Mouse (Mus musculus): Measurements from ENCODE around the gene Sfpq. TPM values are rescaled to one million over a fixed set of nuclear protein-coding genes. Genes with fewer than 3 reads are reported as not detected.
"Not testable (repeated sequence)": the region's sequence is repeated elsewhere in the genome, so short reads cannot be mapped to it uniquely, and the experiment has no call there.

The Sfpq gene
- polyA plus RNA-seq (2012; fragmentation: generic; extraction: Trizol) = 87.5 TPM

- Histone ChIP-seq H3K4me3 (peak within 1 kb of the TSS; percentile 68), H3K79me2 (ENCODE audit: control insufficient read depth, insufficient read depth) (peaks cover 43% of the 10 kb centered on the region)
- TF ChIP-seq E2F4 (IDR thresholded peaks at IDR 0.05; ENCODE audit: insufficient read depth) (peak; percentile 26), USF1 (IDR thresholded peaks at IDR 0.05; ENCODE audit: low read depth) (no peak), MYOD1 (IDR thresholded peaks at IDR 0.05; ENCODE audit: control insufficient read depth in 1 of 3, insufficient read length in 2 of 3, low read depth in 2 of 3) (peak in 1 of 3 experiments; percentile 10), TCF3 (IDR thresholded peaks at IDR 0.05; ENCODE audit: insufficient read length, low read depth) (peak; percentile 18), TCF12 (IDR thresholded peaks at IDR 0.05; ENCODE audit: insufficient read depth, poor library complexity, severe bottlenecking) (no peak), POLR2AphosphoS2 (IDR thresholded peaks at IDR 0.05; ENCODE audit: insufficient read length, low read depth) (peak; percentile 100), CEBPB (IDR thresholded peaks at IDR 0.05; ENCODE audit: insufficient read depth, poor library complexity, severe bottlenecking) (no peak), SRF (IDR thresholded peaks at IDR 0.05; ENCODE audit: control insufficient read depth, insufficient read length, low read depth) (peak; percentile 51), POLR2A (IDR thresholded peaks at IDR 0.05; ENCODE audit: insufficient read length, low read depth) (peak; percentile 100), REST (IDR thresholded peaks at IDR 0.05; ENCODE audit: insufficient read depth, insufficient read length) (peak; percentile 53), MYOG (IDR thresholded peaks at IDR 0.05; ENCODE audit: control insufficient read depth in 1 of 3, insufficient read depth in 1 of 3, insufficient read length in 2 of 3, low read depth in 2 of 3) (no peak)
These were observed at the start of gene Sfpq for GRCm38 (mm10) chr4:127021151-127021945. Gene Sfpq, plus strand, starts transcription at chr4:127021324.

GRCm38 (mm10) chr4:126977467-126977866 is 43.7 kb upstream of the Sfpq start:
- H3ac ChIP-seq (ENCODE audit: control insufficient read depth, insufficient read length) = no peak overlapping the region
- H3K27me3 ChIP-seq (ENCODE audit: control insufficient read depth, insufficient read depth, insufficient read length) = no peaks in the 10 kb centered on the region
- TF ChIP-seq REST (IDR thresholded peaks at IDR 0.05; ENCODE audit: insufficient read depth, insufficient read length) (no peak), CEBPB (IDR thresholded peaks at IDR 0.05; ENCODE audit: insufficient read depth, poor library complexity, severe bottlenecking) (no peak)
- H3K4me2 ChIP-seq (ENCODE audit: low read depth) = no peak overlapping the region
- no peaks in the 10 kb centered on the region for H3K36me3 ChIP-seq (ENCODE audit: control insufficient read depth, insufficient read depth)
- H3K79me2 ChIP-seq (ENCODE audit: control insufficient read depth, insufficient read depth) = no peaks in the 10 kb centered on the region
- no peak overlapping the region for H3K4me3 ChIP-seq

More at GRCm38 (mm10) chr4:127021151-127021945, at the start of gene Sfpq:
- H3ac ChIP-seq (ENCODE audit: control insufficient read depth, insufficient read length) = peak within 1 kb of the TSS; percentile 95
- H3K36me3 ChIP-seq (ENCODE audit: control insufficient read depth, insufficient read depth) = peaks cover 13% of the 10 kb centered on the region
- peak within 1 kb of the TSS; percentile 88 for H3K4me2 ChIP-seq (ENCODE audit: low read depth)
- H3K27me3 ChIP-seq (ENCODE audit: control insufficient read depth, insufficient read depth, insufficient read length) = no peaks in the 10 kb centered on the region

GRCm38 (mm10) chr4:126978706-126979105 is 42.4 kb upstream of the Sfpq start:
- TF ChIP-seq SRF (IDR thresholded peaks at IDR 0.05; ENCODE audit: control insufficient read depth, insufficient read length, low read depth) = no peak
- no peak for TF ChIP-seq MYOD1 (IDR thresholded peaks at IDR 0.05; ENCODE audit: control insufficient read depth in 1 of 3, insufficient read length in 2 of 3, low read depth in 2 of 3)
- no peak for TF ChIP-seq E2F4 (IDR thresholded peaks at IDR 0.05; ENCODE audit: insufficient read depth)
- no peak for TF ChIP-seq MYOG (IDR thresholded peaks at IDR 0.05; ENCODE audit: control insufficient read depth in 1 of 3, insufficient read depth in 1 of 3, insufficient read length in 2 of 3, low read depth in 2 of 3)
- TF ChIP-seq REST (IDR thresholded peaks at IDR 0.05; ENCODE audit: insufficient read depth, insufficient read length) = no peak
- TF ChIP-seq MAX (IDR thresholded peaks at IDR 0.05; ENCODE audit: low read depth) = no peak
- TF ChIP-seq POLR2AphosphoS2 (IDR thresholded peaks at IDR 0.05; ENCODE audit: insufficient read length, low read depth) = no peak
- no peak for TF ChIP-seq TCF12 (IDR thresholded peaks at IDR 0.05; ENCODE audit: insufficient read depth, poor library complexity, severe bottlenecking)
- TF ChIP-seq TCF3 (IDR thresholded peaks at IDR 0.05; ENCODE audit: insufficient read length, low read depth) = no peak
- no peak for TF ChIP-seq POLR2A (IDR thresholded peaks at IDR 0.05; ENCODE audit: insufficient read length, low read depth)
- no peak for TF ChIP-seq CEBPB (IDR thresholded peaks at IDR 0.05; ENCODE audit: insufficient read depth, poor library complexity, severe bottlenecking)
- TF ChIP-seq USF1 (IDR thresholded peaks at IDR 0.05; ENCODE audit: low read depth) = no peak

GRCm38 (mm10) chr4:126983321-126983720 is 37.8 kb upstream of the Sfpq start:
- H3ac ChIP-seq (ENCODE audit: control insufficient read depth, insufficient read length) = no peak overlapping the region
- no peak overlapping the region for H3K4me2 ChIP-seq (ENCODE audit: low read depth)
- H3K27me3 ChIP-seq (ENCODE audit: control insufficient read depth, insufficient read depth, insufficient read length) = no peaks in the 10 kb centered on the region
- H3K79me2 ChIP-seq (ENCODE audit: control insufficient read depth, insufficient read depth) = no peaks in the 10 kb centered on the region
- no peak overlapping the region for H3K4me3 ChIP-seq
- TF ChIP-seq MYOD1 (IDR thresholded peaks at IDR 0.05; ENCODE audit: control insufficient read depth in 1 of 3, insufficient read length in 2 of 3, low read depth in 2 of 3) = no peak
- TF ChIP-seq E2F4 (IDR thresholded peaks at IDR 0.05; ENCODE audit: insufficient read depth) = no peak
- no peak for TF ChIP-seq MYOG (IDR thresholded peaks at IDR 0.05; ENCODE audit: control insufficient read depth in 1 of 3, insufficient read depth in 1 of 3, insufficient read length in 2 of 3, low read depth in 2 of 3)
- no peak for TF ChIP-seq SRF (IDR thresholded peaks at IDR 0.05; ENCODE audit: control insufficient read depth, insufficient read length, low read depth)
- TF ChIP-seq POLR2AphosphoS2 (IDR thresholded peaks at IDR 0.05; ENCODE audit: insufficient read length, low read depth) = no peak
- no peak for TF ChIP-seq TCF12 (IDR thresholded peaks at IDR 0.05; ENCODE audit: insufficient read depth, poor library complexity, severe bottlenecking)
- TF ChIP-seq MAX (IDR thresholded peaks at IDR 0.05; ENCODE audit: low read depth) = no peak
- TF ChIP-seq TCF3 (IDR thresholded peaks at IDR 0.05; ENCODE audit: insufficient read length, low read depth) = no peak
- TF ChIP-seq POLR2A (IDR thresholded peaks at IDR 0.05; ENCODE audit: insufficient read length, low read depth) = no peak
- no peak for TF ChIP-seq CEBPB (IDR thresholded peaks at IDR 0.05; ENCODE audit: insufficient read depth, poor library complexity, severe bottlenecking)
- no peak for TF ChIP-seq USF1 (IDR thresholded peaks at IDR 0.05; ENCODE audit: low read depth)
- TF ChIP-seq REST (IDR thresholded peaks at IDR 0.05; ENCODE audit: insufficient read depth, insufficient read length) = no peak
- no peaks in the 10 kb centered on the region for H3K36me3 ChIP-seq (ENCODE audit: control insufficient read depth, insufficient read depth)

More at GRCm38 (mm10) chr4:126978706-126979105, 42.4 kb upstream of the Sfpq start:
- no peak overlapping the region for H3K4me3 ChIP-seq
- no peak overlapping the region for H3ac ChIP-seq (ENCODE audit: control insufficient read depth, insufficient read length)
- no peaks in the 10 kb centered on the region for H3K36me3 ChIP-seq (ENCODE audit: control insufficient read depth, insufficient read depth)
- no peak overlapping the region for H3K4me2 ChIP-seq (ENCODE audit: low read depth)
- no peaks in the 10 kb centered on the region for H3K79me2 ChIP-seq (ENCODE audit: control insufficient read depth, insufficient read depth)
- no peaks in the 10 kb centered on the region for H3K27me3 ChIP-seq (ENCODE audit: control insufficient read depth, insufficient read depth, insufficient read length)

- H3K4me2 ChIP-seq (ENCODE audit: low read depth); H3ac ChIP-seq (ENCODE audit: control insufficient read depth, insufficient read length); H3K79me2 ChIP-seq (ENCODE audit: control insufficient read depth, insufficient read depth): not testable (repeated sequence)
These were observed 37.2 kb upstream of the Sfpq start for GRCm38 (mm10) chr4:126983736-126984525.

More at GRCm38 (mm10) chr4:126983736-126984525, 37.2 kb upstream of the Sfpq start:
- H3K4me3 ChIP-seq; H3K36me3 ChIP-seq (ENCODE audit: control insufficient read depth, insufficient read depth); H3K27me3 ChIP-seq (ENCODE audit: control insufficient read depth, insufficient read depth, insufficient read length): not testable (repeated sequence)
